Mouse (Mus musculus): ENCODE measurements around the gene Tbx5.
A peak's percentile ranks its signal among the peaks of the same experiment; 100 is the strongest.

Tbx5 gene

GRCm38 (mm10) chr5:119832479-119832796 is at the start of gene Tbx5:
Tbx5 (plus strand) TSS chr5:119832668.
- no peak for DNase-seq

GRCm38 (mm10) chr5:119785959-119786358 is 46.5 kb upstream of the Tbx5 start:
- no peak for DNase-seq

GRCm38 (mm10) chr5:119791664-119792063 is 40.8 kb upstream of the Tbx5 start:
- DNase-seq, result no peak

- DNase-seq, result no peak
These were observed 38.5 kb upstream of the Tbx5 start for GRCm38 (mm10) chr5:119793972-119794371.

- DNase-seq, result no peak
These were observed 37.1 kb upstream of the Tbx5 start for GRCm38 (mm10) chr5:119795376-119795775.

GRCm38 (mm10) chr5:119795777-119796176 is 36.7 kb upstream of the Tbx5 start:
- DNase-seq, result no peak

GRCm38 (mm10) chr5:119796443-119797160 is 35.9 kb upstream of the Tbx5 start:
- no peak for DNase-seq

GRCm38 (mm10) chr5:119797580-119798150 is 34.8 kb upstream of the Tbx5 start:
- DNase-seq, result no peak

GRCm38 (mm10) chr5:119798261-119798660 is 34.2 kb upstream of the Tbx5 start:
- no peak for DNase-seq

GRCm38 (mm10) chr5:119798713-119799418 is 33.6 kb upstream of the Tbx5 start:
- DNase-seq, result no peak

GRCm38 (mm10) chr5:119799419-119800242 is 32.8 kb upstream of the Tbx5 start:
- no peak for DNase-seq

GRCm38 (mm10) chr5:119800243-119800665 is 32.2 kb upstream of the Tbx5 start:
- DNase-seq, result no peak

- DNase-seq, result no peak
These were observed 29.7 kb upstream of the Tbx5 start for GRCm38 (mm10) chr5:119802617-119803410.

GRCm38 (mm10) chr5:119803411-119804251 is 28.8 kb upstream of the Tbx5 start:
- peak; percentile 46 for DNase-seq

- DNase-seq, result no peak
These were observed 28.0 kb upstream of the Tbx5 start for GRCm38 (mm10) chr5:119804301-119805039.

- DNase-seq, result no peak
These were observed 26.8 kb upstream of the Tbx5 start for GRCm38 (mm10) chr5:119805636-119806035.

- no peak for DNase-seq
These were observed 26.0 kb upstream of the Tbx5 start for GRCm38 (mm10) chr5:119806467-119806866.

GRCm38 (mm10) chr5:119807481-119808183 is 24.8 kb upstream of the Tbx5 start:
- no peak for DNase-seq

GRCm38 (mm10) chr5:119808713-119809112 is 23.8 kb upstream of the Tbx5 start:
- no peak for DNase-seq

Measured in retina, postnatal 1 day (tissue).